8 mouse cellular contexts compared by ENCODE assay signal in genomic region chr4:109156481-109157261, GRCm38 (mm10). TPM values are rescaled to one million over a fixed set of nuclear protein-coding genes. Genes with fewer than 3 reads are reported as not detected.
DNase-seq lines count a peak whose midpoint lies in the region; ATAC-seq lines count a peak whose summit lies in the region.

No protein-coding gene starts in this region.

- no peaks in the 10 kb centered on the region for H3K27me3 ChIP-seq in forebrain, embryonic 14.5 days (replicated peaks; ENCODE audit: control insufficient read depth, insufficient read depth, low read length)
- no peaks in the 10 kb centered on the region for H3K27me3 ChIP-seq in midbrain, embryonic 10.5 days (ENCODE audit: low read depth, poor library complexity, severe bottlenecking)

- peak overlapping the region; percentile 46 for H3K9ac ChIP-seq in forebrain, embryonic 14.5 days (ENCODE audit: low read length)

- no peaks in the 10 kb centered on the region for H3K9me3 ChIP-seq in forebrain, embryonic 14.5 days (replicated peaks; ENCODE audit: control insufficient read depth, low read length)
- no peaks in the 10 kb centered on the region for H3K9me3 ChIP-seq in midbrain, embryonic 10.5 days (replicated peaks)

- peak; percentile 43 for DNase-seq in urinary bladder, postnatal 14 days (ENCODE audit: low spot score)
- DNase-seq in urinary bladder, postnatal 10 days (ENCODE audit: low spot score) = no peak
- peak; percentile 68 for DNase-seq in forebrain, embryonic 14.5 days (ENCODE audit: low spot score)
- peak; percentile 15 for DNase-seq in heart, postnatal 4 days
- peak; percentile 23 to 33 for DNase-seq in layer of hippocampus, postnatal 25 days (ENCODE audit: extremely low spot score in 1 of 2, low spot score in 1 of 2)
- DNase-seq in midbrain, embryonic 10.5 days (ENCODE audit: low spot score) = peak; percentile 14
- DNase-seq in telencephalon, adult 2 months (ENCODE audit: low read depth, low spot score) = peak; percentile 50
- DNase-seq in thymus, postnatal 14 days = no peak

- peak overlapping the region; percentile 45 for H3K4me2 ChIP-seq in forebrain, embryonic 14.5 days (ENCODE audit: low read length)

- ATAC-seq in forebrain, embryonic 14.5 days = peak; percentile 85

- peaks cover 6% of the 10 kb centered on the region; the same call in 1 of the 2 replicates for H3K36me3 ChIP-seq in forebrain, embryonic 14.5 days (ENCODE audit: control insufficient read depth, insufficient read depth, low read length)
- H3K36me3 ChIP-seq in midbrain, embryonic 10.5 days = no peaks in the 10 kb centered on the region

- peaks cover 7% of the 10 kb centered on the region for H3K4me1 ChIP-seq in forebrain, embryonic 14.5 days (ENCODE audit: control insufficient read depth, insufficient read depth, low read length)
- peaks cover 14% of the 10 kb centered on the region for H3K4me1 ChIP-seq in midbrain, embryonic 10.5 days

- H3K4me3 ChIP-seq in forebrain, embryonic 14.5 days (ENCODE audit: low read depth, low read length) = peak overlapping the region; percentile 17
- H3K4me3 ChIP-seq in midbrain, embryonic 10.5 days = no peak overlapping the region

- H3K27ac ChIP-seq in forebrain, embryonic 14.5 days (ENCODE audit: low read depth, low read length) = peak overlapping the region; percentile 71
- peak overlapping the region; percentile 33 for H3K27ac ChIP-seq in midbrain, embryonic 10.5 days (replicated peaks)

- 37% methylated on average over 24 of the region's 24 CpGs for WGBS in forebrain, embryonic 14.5 days
- WGBS in midbrain, embryonic 10.5 days = 45% methylated on average over 24 of the region's 24 CpGs

RNA-seq across cellular contexts. Expression of gene Osbpl9, which starts 45.4 kb away (rescaled TPM):
- polyA plus RNA-seq in forebrain, embryonic 14.5 days (2014; fragmentation: Nextera tagmentation; extraction: Ambion mirVana) = 75.3 and 88.2 TPM in 2 replicates
- total RNA-seq in heart, postnatal 4 days (2021) = 10 to 100 TPM; 71.7 to 73.4 TPM
- 10 to 100 TPM; 50.0 to 50.7 TPM for total RNA-seq in layer of hippocampus, postnatal 25 days (2021)
- 58.3 and 65.6 TPM in 2 replicates for polyA plus RNA-seq in midbrain, embryonic 10.5 days (2016; fragmentation: Nextera tagmentation; extraction: Ambion mirVana)

Comparison
In these comparisons a context has a peak if more than half of its experiments do, and no peak if none do; other contexts are left out.
1. DNase-seq: peak in urinary bladder, postnatal 14 days (single experiment), forebrain, embryonic 14.5 days (single experiment), heart, postnatal 4 days (single experiment), layer of hippocampus, postnatal 25 days (2 of 2), midbrain, embryonic 10.5 days (single experiment) and telencephalon, adult 2 months (single experiment); none in urinary bladder, postnatal 10 days (single experiment) and thymus, postnatal 14 days (single experiment).